Mouse (Mus musculus) G1E (cell line): ENCODE data around the gene March2.

Experiments used
- CTCF ChIP-seq: IDR thresholded peaks from 2 replicates; pipeline ENCODE4 v1.5.1; 2012; ENCODE audit warnings: low read depth, low read length, inconsistent platforms, mixed read lengths
- GATA1 ChIP-seq: IDR thresholded peaks from 2 replicates; pipeline ENCODE4 v1.6.1; 2012; ENCODE audit warnings: borderline replicate concordance, low read length, inconsistent platforms, mixed read lengths
- GATA2 ChIP-seq: IDR thresholded peaks from 2 replicates; pipeline ENCODE4 v1.6.1; 2012; ENCODE audit warnings: low read depth, low read length, inconsistent platforms, borderline replicate concordance
- POLR2AphosphoS5 ChIP-seq: IDR thresholded peaks from 2 replicates; pipeline ENCODE4 v1.6.1; 2012; ENCODE audit warnings: low read depth, low read length, inconsistent platforms; ENCODE audit not compliant: insufficient replicate concordance
- TAL1 ChIP-seq: conservative IDR thresholded peaks from 2 replicates; pipeline ENCODE4 v1.6.1; 2012; ENCODE audit warnings: low read depth, low read length, inconsistent platforms, mixed read lengths

GRCm38 (mm10) chr17:33637516-33638276, 80.8 kb downstream of the March2 start, which contains the start of gene Pram1:
- TF ChIP-seq CTCF: no peak
- TF ChIP-seq POLR2AphosphoS5: no peak
- no peak for TF ChIP-seq GATA1
- no peak for TF ChIP-seq TAL1
- TF ChIP-seq GATA2: no peak
